Mouse (Mus musculus) limb, embryonic 10.5 days (tissue): Measurements from ENCODE around the gene Inppl1. TPM values are rescaled to one million over a fixed set of nuclear protein-coding genes. Genes with fewer than 3 reads are reported as not detected.
A peak's percentile ranks its signal among the peaks of the same experiment; 100 is the strongest.

Source experiments
- DNase-seq: peaks from one replicate; pipeline ENCODE4 v3.0.0-alpha.2; 2017; ENCODE audit warnings: low spot score
- H3K27ac ChIP-seq: fragments of 300-500 bp; sonication (generic); 2 replicates; pipeline ENCODE4 v1.5.1; 2016; ENCODE audit warnings: mild to moderate bottlenecking
- H3K27me3 ChIP-seq: fragments of 300-500 bp; sonication (generic); 2 replicates; pipeline ENCODE4 v1.6.1; 2016; ENCODE audit warnings: low read depth, mild to moderate bottlenecking; ENCODE audit not compliant: poor library complexity, severe bottlenecking
- H3K36me3 ChIP-seq: fragments of 300-500 bp; sonication (generic); 2 replicates; pipeline ENCODE4 v1.6.1; 2016; ENCODE audit warnings: mild to moderate bottlenecking, moderate library complexity
- H3K4me1 ChIP-seq: fragments of 300-500 bp; sonication (generic); 2 replicates; pipeline ENCODE4 v1.6.1; 2016
- H3K4me3 ChIP-seq: fragments of 300-500 bp; sonication (generic); 2 replicates; pipeline ENCODE4 v1.5.1; 2016; ENCODE audit warnings: mild to moderate bottlenecking, moderate library complexity
- H3K9me3 ChIP-seq: fragments of 300-500 bp; sonication (generic); replicated peaks from 2 replicates; pipeline ENCODE4 v1.6.1; 2016; ENCODE audit warnings: mild to moderate bottlenecking
- WGBS: fragments of 180-500 bp; shearing (Covaris S2); methylation state at CpG from one replicate; pipeline ENCODE4 v1.1.7; 2016; 5-methylcytosine and 5-hydroxymethylcytosine counted together
- polyA plus RNA-seq: library from polyadenylated mRNA; unstranded; fragments of >200 nt; fragmentation: Nextera tagmentation; extraction: Ambion mirVana; gene quantifications from 2 replicates; pipeline ENCODE4 v1.2.1, GENCODE M21; 2016

Gene Inppl1
- polyA plus RNA-seq = 41.6 and 57.8 TPM in 2 replicates

DNA sequence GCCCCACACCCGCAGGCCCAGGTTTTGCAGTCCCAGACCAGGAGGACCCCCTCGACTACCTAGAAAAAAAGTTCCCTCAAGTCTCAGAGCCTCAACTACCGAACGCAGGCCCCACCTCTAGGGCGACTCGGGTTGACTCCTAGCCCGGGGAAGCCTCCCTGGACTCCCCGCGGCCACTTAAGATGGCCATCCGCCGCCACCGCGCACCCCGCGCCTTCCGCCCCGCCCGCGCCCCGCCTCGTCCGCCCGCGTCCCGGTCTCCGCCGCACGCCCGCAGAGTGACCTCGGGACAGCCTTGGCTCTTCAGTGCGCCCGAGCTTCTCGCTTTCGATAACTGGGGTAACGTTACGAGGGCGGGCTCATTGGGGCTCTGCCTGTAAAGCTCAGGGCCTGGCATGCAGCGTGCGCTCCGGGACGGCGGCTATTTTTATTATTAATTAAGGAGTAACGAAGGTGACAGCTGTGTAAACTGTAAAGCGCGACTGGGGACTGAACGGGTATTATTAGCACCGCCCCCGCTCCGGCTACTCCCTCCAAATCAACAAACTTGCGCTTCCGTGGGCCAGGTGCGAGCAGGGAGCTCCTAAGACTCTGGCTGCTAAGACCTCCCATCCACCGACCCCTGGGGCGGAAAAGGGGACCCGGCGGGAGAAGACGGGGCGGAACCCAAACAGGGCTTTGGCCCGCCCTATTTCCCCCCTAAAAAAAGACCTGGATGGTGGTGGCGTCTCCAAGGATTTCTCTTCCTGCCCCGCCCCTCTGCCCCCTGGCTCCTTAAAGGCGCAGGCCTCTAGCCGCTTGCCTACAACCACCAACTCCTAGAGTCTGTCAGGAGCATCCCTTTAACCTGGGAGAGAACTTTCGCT, at the start of gene Inppl1:
TSS of gene Inppl1 (minus strand) at position 624 of the 866 bp plus-strand sequence.
- H3K36me3 ChIP-seq = peaks cover 21% of the 10 kb centered on the region
- H3K27ac ChIP-seq = peak within 1 kb of the TSS; percentile 100
- peaks cover 33% of the 10 kb centered on the region for H3K4me1 ChIP-seq
- H3K27me3 ChIP-seq = no peaks in the 10 kb centered on the region
- peak within 1 kb of the TSS; percentile 96 for H3K4me3 ChIP-seq
- no peaks in the 10 kb centered on the region for H3K9me3 ChIP-seq
- peak; percentile 89 for DNase-seq
- WGBS = under 1% methylated on average over 64 of the region's 64 CpGs

DNA sequence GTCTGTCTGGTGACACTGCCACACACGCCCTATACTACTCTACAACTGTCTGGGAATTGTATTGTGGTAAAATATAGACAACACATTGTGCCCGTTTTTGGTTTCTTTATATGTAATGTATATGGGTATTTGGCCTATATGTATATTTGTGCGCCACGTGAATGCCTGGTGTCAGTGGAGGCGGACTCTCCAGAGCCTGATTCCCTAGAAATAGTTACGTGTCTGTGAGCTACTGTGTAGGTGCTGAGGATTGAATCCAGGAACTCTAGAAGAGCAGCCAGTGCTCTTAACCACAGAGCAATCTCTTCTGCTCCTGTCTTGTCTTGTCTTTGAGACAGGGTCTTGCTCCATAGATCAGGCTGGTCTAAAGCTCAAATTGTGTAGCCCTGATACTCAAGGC, 48.2 kb upstream of the Inppl1 start:
- Histone ChIP-seq H3K27me3 (no peaks in the 10 kb centered on the region), H3K4me1 (no peaks in the 10 kb centered on the region), H3K27ac (no peak overlapping the region), H3K4me3 (no peak overlapping the region), H3K36me3 (no peaks in the 10 kb centered on the region), H3K9me3 (no peaks in the 10 kb centered on the region)
- DNase-seq = no peak
- WGBS = 87% methylated on average over 6 of the region's 6 CpGs

DNA sequence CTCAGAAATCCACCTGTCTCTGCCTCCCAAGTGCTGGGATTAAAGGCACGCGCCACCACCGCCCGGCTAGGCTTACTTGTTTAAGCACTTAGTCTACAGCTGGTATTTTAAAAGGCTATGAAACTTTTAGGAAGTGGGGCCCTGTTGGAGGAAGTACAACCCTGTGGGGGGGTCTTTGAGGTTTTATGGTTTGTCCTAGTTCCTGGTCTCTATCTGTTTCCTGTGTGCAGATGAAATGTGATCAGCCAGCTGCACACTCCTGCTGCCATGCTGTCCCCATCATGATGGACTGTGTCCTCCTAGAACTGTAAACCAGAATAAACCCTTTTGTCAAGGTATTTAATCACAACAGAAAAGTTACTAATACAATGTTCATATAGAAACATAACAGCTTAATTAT, 46.1 kb upstream of the Inppl1 start:
- H3K9me3 ChIP-seq = no peaks in the 10 kb centered on the region
- H3K4me3 ChIP-seq = no peak overlapping the region
- no peaks in the 10 kb centered on the region for H3K27me3 ChIP-seq
- no peak overlapping the region for H3K27ac ChIP-seq
- H3K4me1 ChIP-seq = no peaks in the 10 kb centered on the region
- DNase-seq = no peak
- H3K36me3 ChIP-seq = no peaks in the 10 kb centered on the region
- 92% methylated on average over 4 of the region's 4 CpGs for WGBS

DNA sequence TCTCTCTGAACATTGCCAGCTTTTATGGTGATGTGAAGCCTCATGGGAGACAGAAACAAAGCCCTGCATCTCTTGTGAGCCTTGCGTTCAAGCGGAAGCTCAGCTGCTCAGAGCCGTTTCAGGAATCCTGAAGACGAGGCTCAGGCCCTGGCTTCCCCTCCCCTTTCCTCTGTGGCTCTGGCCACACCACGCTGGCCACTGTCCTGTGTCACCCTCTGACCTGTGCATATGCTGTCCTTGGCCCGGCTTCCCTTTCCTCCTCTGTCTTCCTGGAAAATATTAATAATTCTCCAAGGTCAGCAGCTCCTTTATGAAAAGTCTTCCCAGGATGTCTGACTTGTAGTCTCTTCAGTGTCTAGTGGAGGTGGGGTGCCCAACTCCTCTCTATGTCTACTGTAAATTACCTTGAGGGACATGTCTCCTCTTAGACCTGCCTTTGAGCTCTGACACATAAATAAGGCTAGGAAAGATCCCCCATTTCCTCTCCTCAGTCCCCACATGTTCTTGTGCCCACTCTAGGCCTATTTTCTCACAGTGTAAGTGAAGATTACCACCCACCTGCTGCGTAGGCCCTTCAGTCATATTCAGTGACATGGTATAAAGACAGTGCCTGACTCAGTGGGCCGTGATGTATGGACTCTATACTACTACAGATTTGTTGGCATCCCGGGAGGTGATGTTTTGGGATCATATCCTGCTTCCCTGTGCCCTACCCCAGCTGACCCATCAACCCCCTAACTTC, 44.6 kb upstream of the Inppl1 start:
- no peak overlapping the region for H3K4me3 ChIP-seq
- H3K27ac ChIP-seq = no peak overlapping the region
- no peaks in the 10 kb centered on the region for H3K4me1 ChIP-seq
- WGBS = 77% methylated on average over 9 of the region's 9 CpGs
- H3K36me3 ChIP-seq = no peaks in the 10 kb centered on the region
- no peaks in the 10 kb centered on the region for H3K9me3 ChIP-seq
- no peaks in the 10 kb centered on the region for H3K27me3 ChIP-seq
- no peak for DNase-seq

DNA sequence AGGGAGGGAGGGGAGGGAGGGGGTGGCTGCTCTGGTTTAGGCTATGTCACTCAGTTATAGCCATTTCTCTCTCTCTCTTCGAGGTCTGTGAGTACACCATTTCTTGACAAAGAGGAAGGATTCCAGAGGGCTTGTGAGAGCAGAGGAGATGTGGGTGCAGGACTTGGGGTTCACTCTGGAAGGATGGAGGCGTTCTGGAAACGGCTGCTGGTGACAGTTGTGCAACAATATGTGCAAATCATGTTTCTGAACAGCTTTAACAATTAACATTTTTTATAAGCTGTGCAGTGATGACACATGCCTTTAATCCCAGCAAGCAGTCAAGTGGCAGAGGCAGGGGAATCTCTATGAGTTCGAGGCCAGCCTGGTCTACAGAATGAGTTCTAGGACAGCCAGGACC, 42.8 kb upstream of the Inppl1 start:
- no peak overlapping the region for H3K27ac ChIP-seq
- no peaks in the 10 kb centered on the region for H3K36me3 ChIP-seq
- no peaks in the 10 kb centered on the region for H3K9me3 ChIP-seq
- no peaks in the 10 kb centered on the region for H3K27me3 ChIP-seq
- 84% methylated on average over 4 of the region's 4 CpGs for WGBS
- no peak overlapping the region for H3K4me3 ChIP-seq
- no peaks in the 10 kb centered on the region for H3K4me1 ChIP-seq
- DNase-seq = no peak

DNA sequence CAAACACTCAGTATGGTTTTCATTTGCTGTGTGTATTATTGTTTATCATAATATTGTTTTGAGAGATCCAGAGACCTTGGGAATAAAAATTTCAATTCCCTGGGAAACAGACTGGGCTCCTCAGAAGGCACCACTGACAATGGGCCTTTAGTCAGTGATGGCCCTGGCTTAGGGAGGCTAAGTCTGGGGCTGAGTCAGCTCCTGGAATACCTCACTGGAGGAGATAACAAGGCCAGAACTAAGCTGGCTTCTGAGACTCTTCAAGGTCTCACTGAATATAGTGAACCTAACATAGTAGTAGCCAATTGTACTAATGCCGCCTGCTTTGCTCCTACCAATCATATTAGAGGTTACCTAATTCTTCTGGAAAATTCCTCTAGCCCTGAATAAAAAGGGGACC, 37.9 kb upstream of the Inppl1 start:
- H3K4me3 ChIP-seq = no peak overlapping the region

DNA sequence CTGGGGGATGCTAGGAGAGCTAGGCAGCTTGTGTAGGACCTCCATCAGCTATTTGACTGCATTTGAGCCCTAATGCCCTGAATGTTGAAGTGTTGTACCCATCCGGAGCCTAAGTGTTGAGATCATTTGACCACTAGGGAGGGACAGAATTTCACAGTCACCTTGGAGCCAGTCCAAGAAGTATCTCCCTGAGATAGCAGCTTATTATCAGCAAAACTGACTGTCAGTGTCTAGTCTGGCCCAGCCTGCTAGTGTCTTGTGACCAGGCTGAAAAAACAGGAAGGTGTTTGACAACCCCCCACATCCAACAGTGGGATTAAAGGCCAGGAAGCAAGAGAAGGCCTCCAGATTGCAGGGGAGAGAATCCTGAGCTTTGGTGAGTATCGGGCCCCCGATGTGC, 33.3 kb upstream of the Inppl1 start:
- H3K4me1 ChIP-seq = no peaks in the 10 kb centered on the region
- no peak for DNase-seq
- no peaks in the 10 kb centered on the region for H3K9me3 ChIP-seq
- WGBS = 86% methylated on average over 3 of the region's 3 CpGs
- H3K27me3 ChIP-seq = no peaks in the 10 kb centered on the region
- H3K36me3 ChIP-seq = no peaks in the 10 kb centered on the region
- H3K27ac ChIP-seq = no peak overlapping the region
- no peak overlapping the region for H3K4me3 ChIP-seq

More for the DNA sequence above, 37.9 kb upstream of the Inppl1 start:
- WGBS = 100% methylated on average over 1 of the region's 1 CpGs
- Histone ChIP-seq H3K4me1 (no peaks in the 10 kb centered on the region), H3K27ac (no peak overlapping the region), H3K27me3 (no peaks in the 10 kb centered on the region), H3K36me3 (no peaks in the 10 kb centered on the region), H3K9me3 (no peaks in the 10 kb centered on the region)
- DNase-seq = no peak

DNA sequence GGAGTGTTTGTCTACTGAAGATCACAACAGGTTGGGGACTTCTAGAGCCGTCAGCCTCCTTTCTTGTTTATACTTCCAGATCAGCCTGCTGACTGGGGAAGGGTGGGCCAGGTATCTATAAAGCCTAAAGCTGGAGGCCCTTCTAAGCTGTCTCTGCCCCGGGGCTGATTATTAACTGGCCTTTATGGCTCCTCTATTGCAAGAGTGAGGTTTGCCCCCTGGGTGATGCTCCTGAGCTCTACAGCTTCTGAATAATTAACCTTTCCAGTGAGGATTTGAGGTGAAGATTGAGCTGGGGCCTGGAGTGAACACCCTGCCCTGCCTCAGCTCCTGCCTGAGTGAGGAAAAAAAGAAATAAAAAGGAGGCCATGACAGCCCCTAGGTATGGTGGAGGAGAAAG, 32.6 kb upstream of the Inppl1 start, which contains the start of gene Folr1:
TSS of gene Folr1 (minus strand) at position 160 of the 400 bp plus-strand sequence.
- Histone ChIP-seq H3K36me3 (no peaks in the 10 kb centered on the region), H3K4me3 (no peak within 1 kb of the TSS), H3K4me1 (no peaks in the 10 kb centered on the region), H3K27ac (no peak within 1 kb of the TSS), H3K9me3 (no peaks in the 10 kb centered on the region), H3K27me3 (no peaks in the 10 kb centered on the region)
- 55% methylated on average over 2 of the region's 2 CpGs for WGBS
- no peak for DNase-seq

DNA sequence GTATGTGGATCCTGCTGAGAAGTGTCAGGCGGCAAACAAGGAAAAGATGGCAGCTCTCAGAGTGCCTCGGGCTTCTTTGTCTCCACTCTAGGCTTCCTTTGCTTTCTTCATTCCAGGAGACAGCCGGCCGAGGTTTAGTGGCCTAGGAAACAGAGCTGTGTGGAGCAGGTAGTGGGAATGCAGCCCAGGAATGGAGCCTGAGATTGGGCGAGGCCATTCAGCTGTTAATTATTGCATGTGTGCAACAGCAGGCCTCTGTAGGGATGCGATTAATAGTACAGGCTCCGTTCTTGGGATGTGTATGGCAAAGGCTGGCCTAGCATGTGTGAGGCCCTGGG, 31.1 kb upstream of the Inppl1 start:
- Histone ChIP-seq H3K9me3 (no peaks in the 10 kb centered on the region), H3K36me3 (no peaks in the 10 kb centered on the region), H3K27me3 (no peaks in the 10 kb centered on the region), H3K4me3 (no peak overlapping the region), H3K27ac (no peak overlapping the region), H3K4me1 (no peaks in the 10 kb centered on the region)
- no peak for DNase-seq
- WGBS = 78% methylated on average over 7 of the region's 7 CpGs

DNA sequence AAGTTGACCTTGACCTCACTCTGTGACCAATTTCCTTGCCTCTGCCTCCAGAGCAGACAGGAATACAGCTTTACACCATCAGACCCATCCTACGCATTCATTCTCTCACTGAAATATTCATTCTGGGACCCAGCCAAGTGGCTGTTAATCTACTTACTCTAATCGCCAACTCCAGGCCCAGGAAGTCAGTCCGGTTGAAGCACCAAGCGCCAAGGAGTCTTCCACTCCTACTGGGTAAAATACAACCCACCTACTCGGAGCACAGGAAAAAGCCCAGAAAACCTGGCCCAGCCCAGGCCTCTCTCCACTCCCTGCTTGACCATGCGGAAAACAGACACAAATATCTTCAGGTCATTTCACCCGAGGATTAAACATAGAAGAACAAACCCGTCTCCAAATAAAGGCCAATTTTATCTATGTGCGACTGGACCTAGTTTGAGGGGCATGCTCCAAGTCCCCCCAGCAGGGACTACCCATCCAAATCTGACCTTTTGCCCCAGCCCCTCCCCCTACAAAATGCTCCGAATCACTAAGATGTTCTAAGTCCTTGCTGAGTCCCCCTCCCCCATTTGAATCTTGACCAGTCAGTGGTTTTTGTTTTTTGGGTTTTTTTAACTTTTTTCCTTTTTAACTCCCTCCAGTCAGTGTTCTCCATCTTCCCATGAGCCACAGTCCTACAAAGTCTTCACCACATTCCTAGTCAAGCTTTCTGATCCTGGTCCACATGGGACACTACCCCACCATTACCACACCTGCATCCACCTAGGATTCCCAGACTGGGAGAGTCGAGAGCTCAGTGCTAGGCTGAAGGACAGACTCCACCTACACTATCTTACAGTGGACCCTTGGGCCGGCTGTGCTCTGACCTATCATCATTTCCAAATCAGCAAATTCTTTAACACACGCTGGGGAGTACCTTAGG, 30.5 kb upstream of the Inppl1 start:
- no peak overlapping the region for H3K4me3 ChIP-seq
- H3K4me1 ChIP-seq = no peaks in the 10 kb centered on the region
- no peaks in the 10 kb centered on the region for H3K9me3 ChIP-seq
- no peaks in the 10 kb centered on the region for H3K27me3 ChIP-seq
- no peak for DNase-seq
- H3K27ac ChIP-seq = no peak overlapping the region
- H3K36me3 ChIP-seq = no peaks in the 10 kb centered on the region
- WGBS = 84% methylated on average over 13 of the region's 13 CpGs

DNA sequence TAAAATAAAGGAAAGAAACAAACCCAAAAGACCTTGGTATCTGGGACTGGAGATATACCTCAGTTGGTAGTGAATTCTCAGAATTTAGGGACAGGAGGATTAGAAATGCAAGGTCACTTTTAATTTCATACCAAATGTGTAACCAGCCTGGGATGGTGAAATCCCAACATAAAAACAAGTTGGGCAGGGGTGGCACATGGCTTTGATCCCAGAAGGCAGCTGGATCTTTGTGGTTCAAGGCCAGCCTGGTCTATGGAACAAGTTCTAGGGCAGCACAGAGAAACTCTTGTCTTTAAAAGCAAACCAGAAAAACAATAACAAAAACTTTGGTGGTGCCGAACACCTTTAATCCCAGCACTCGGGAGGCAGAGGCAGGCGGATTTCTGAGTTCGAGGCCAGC, 29.5 kb upstream of the Inppl1 start:
- DNase-seq = no peak
- WGBS = 90% methylated on average over 4 of the region's 4 CpGs
- H3K27ac ChIP-seq = no peak overlapping the region
- H3K36me3 ChIP-seq = no peaks in the 10 kb centered on the region
- no peaks in the 10 kb centered on the region for H3K27me3 ChIP-seq
- no peak overlapping the region for H3K4me3 ChIP-seq
- H3K4me1 ChIP-seq = no peaks in the 10 kb centered on the region
- no peaks in the 10 kb centered on the region for H3K9me3 ChIP-seq

DNA sequence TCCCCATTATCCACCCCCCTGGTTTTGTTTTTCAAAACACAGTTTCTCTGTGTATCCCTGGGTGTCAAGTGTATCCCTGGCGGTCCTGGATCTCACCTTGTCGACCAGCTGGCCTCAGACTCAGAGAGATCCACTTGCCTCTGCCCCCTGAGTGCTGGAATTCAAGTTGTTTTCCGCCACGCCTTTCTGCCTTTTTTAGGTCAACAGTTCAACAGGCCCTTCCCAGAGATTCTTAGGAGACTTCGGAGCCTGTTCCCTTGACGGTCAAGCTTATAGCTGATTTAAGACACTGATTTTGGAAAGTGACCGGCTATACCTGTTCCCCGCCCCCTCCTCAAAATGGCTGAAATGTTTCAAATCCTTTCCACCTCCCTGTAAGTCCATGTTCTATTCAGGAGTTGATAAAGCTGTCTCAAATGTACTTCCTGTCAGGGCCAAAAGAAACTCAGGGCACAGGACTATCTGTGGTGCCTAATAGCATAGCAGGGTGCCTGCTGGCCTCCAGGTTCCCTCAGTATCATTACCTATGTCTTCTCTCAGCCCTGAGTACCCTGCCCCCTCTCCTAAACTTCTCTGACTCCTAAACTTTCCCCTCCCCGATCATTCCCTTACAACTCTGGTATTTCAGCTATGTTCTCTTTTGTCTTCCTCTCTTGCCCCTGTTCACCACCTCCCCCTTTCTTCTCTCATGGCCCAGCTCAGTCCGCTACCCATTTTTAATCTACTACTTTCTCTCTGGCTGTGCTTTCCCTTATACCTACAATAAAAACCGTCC, 28.6 kb upstream of the Inppl1 start:
- H3K36me3 ChIP-seq = no peaks in the 10 kb centered on the region
- WGBS = 86% methylated on average over 11 of the region's 11 CpGs
- no peaks in the 10 kb centered on the region for H3K27me3 ChIP-seq
- H3K4me1 ChIP-seq = no peaks in the 10 kb centered on the region
- no peaks in the 10 kb centered on the region for H3K9me3 ChIP-seq
- no peak overlapping the region for H3K4me3 ChIP-seq
- H3K27ac ChIP-seq = no peak overlapping the region
- no peak for DNase-seq
